Mouse (Mus musculus): ENCODE data around the gene Shisa8. TPM values are rescaled to one million over a fixed set of nuclear protein-coding genes. Genes with fewer than 3 reads are reported as not detected.

The Shisa8 gene
- polyA plus RNA-seq, 1 experiment from 2014 or later = 0.30 TPM

DNA sequence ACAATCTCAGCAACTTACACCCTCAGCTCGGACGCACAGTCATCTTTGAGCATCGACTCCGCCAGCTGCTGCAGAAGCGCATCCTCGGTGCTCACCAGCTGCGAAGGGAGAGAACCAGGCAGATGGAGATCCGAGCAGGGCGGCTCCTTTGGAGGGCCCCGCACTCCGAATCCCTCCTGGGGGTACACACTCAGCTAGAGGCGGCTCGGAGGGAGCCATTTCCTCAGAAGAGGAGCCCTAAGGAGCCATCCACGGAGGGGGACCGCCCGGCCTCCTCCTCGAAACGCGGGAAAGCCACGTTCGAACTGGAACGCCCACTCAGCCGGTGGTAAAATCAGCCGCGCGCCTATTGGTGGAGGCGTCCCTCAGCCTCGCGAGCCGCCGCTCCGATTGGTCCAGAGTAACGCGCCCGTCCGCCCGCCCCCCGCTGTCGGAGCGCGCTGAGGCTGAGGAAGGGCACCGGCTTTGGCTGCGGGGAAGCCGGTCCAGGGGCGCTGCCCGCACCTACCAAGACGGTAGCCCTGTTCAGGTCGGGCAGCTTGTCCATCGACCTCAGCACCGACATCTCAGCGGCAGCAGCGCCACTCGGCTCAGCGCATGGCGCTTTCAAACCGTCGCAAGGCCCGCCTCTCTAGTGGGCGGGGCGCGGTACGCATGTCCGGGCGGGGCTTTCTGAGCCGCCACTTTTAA lies 31.6 kb upstream of the Shisa8 start, which contains the start of gene Cenpm:
TSS of gene Cenpm (minus strand) at position 634 of the 690 bp plus-strand sequence.
- H3K9me3 ChIP-seq (ENCODE audit: control insufficient read depth, low read depth, low read length) = no peaks in the 10 kb centered on the region
- 0 out of 2 replicates have a peak, but pooled peaks cover 4% of the 10 kb centered on the region for H3K4me1 ChIP-seq (ENCODE audit: control insufficient read depth, insufficient read depth, low read length)
- peak within 1 kb of the TSS; percentile 57 for H3K9ac ChIP-seq (replicated peaks; ENCODE audit: low read depth, low read length)
- peak within 1 kb of the TSS; percentile 69; the same call in 1 of the 2 replicates for H3K27ac ChIP-seq (ENCODE audit: low read length)
- peak; percentile 95 for ATAC-seq (ENCODE audit: insufficient number of reproducible peaks, insufficient read depth, low FRiP score, low read depth)
- no peaks in the 10 kb centered on the region for H3K27me3 ChIP-seq (ENCODE audit: control insufficient read depth, insufficient read depth, low read length)
- peak within 1 kb of the TSS; percentile 63 for H3K4me3 ChIP-seq (ENCODE audit: low read depth, low read length)
- H3K4me2 ChIP-seq (replicated peaks; ENCODE audit: low read depth, low read length) = peak within 1 kb of the TSS; percentile 90
- under 1% methylated on average over 65 of the region's 65 CpGs for WGBS
- H3K36me3 ChIP-seq (ENCODE audit: control insufficient read depth, insufficient read depth, low read length) = no peaks in the 10 kb centered on the region

DNA sequence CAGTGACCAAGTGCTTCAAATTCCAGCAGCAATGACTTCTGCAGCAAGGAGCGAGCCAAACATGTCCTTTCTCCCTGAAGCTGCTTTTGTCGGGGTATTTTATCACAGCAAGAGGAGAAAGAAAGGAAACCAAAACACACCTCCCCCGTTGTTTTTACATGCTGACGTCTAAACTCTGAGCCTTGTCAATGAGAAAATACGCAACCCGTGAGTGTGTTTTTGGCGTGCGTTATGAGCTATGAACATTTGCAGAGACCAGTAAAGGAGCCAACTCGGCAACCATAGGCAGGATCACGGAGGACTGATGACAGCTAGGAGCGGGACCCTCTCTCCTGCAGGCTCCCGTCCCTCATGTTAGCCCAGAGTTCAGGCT lies 31.1 kb upstream of the Shisa8 start:
- H3K4me2 ChIP-seq (replicated peaks; ENCODE audit: low read depth, low read length) = peak overlapping the region; percentile 90
- no peaks in the 10 kb centered on the region for H3K36me3 ChIP-seq (ENCODE audit: control insufficient read depth, insufficient read depth, low read length)
- WGBS = 3% methylated on average over 12 of the region's 12 CpGs
- H3K9me3 ChIP-seq (ENCODE audit: control insufficient read depth, low read depth, low read length) = no peaks in the 10 kb centered on the region
- peak overlapping the region; percentile 57 for H3K9ac ChIP-seq (replicated peaks; ENCODE audit: low read depth, low read length)
- H3K27ac ChIP-seq (ENCODE audit: low read length) = peak overlapping the region; percentile 34; the same call in 1 of the 2 replicates
- ATAC-seq (ENCODE audit: insufficient number of reproducible peaks, insufficient read depth, low FRiP score, low read depth) = no peak
- peak overlapping the region; percentile 63 for H3K4me3 ChIP-seq (ENCODE audit: low read depth, low read length)
- no peaks in the 10 kb centered on the region for H3K27me3 ChIP-seq (ENCODE audit: control insufficient read depth, insufficient read depth, low read length)
- H3K4me1 ChIP-seq (ENCODE audit: control insufficient read depth, insufficient read depth, low read length) = 0 out of 2 replicates have a peak, but pooled peaks cover 4% of the 10 kb centered on the region

DNA sequence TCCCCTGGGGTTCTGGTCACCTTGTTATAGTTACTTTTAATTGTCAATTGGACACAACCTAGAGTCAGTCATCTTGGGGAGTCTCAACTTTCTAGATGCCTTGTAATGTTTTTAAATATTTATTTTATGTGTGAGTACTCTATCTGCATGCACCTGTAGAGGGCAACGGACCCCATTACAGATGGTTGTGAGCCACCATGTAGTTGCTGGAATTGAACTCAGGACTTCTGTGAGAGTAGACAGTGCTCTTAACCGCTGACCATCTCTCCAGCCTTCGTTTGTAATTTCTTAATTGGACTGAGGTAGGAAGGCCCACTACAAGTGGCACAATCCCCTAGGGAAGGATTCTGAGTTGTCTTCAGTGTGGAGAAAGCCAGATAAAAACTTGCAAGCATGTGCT lies 30.7 kb upstream of the Shisa8 start:
- 0 out of 2 replicates have a peak, but pooled peaks cover 4% of the 10 kb centered on the region for H3K4me1 ChIP-seq (ENCODE audit: control insufficient read depth, insufficient read depth, low read length)
- peak overlapping the region; percentile 63 for H3K4me3 ChIP-seq (ENCODE audit: low read depth, low read length)
- 78% methylated on average over 3 of the region's 3 CpGs for WGBS
- 0 out of 2 replicates have a peak overlapping the region, but pooled peaks have one; percentile 57 for H3K9ac ChIP-seq (replicated peaks; ENCODE audit: low read depth, low read length)
- H3K27me3 ChIP-seq (ENCODE audit: control insufficient read depth, insufficient read depth, low read length) = no peaks in the 10 kb centered on the region
- H3K36me3 ChIP-seq (ENCODE audit: control insufficient read depth, insufficient read depth, low read length) = no peaks in the 10 kb centered on the region
- ATAC-seq (ENCODE audit: insufficient number of reproducible peaks, insufficient read depth, low FRiP score, low read depth) = no peak
- no peak overlapping the region for H3K27ac ChIP-seq (ENCODE audit: low read length)
- peak overlapping the region; percentile 90 for H3K4me2 ChIP-seq (replicated peaks; ENCODE audit: low read depth, low read length)
- no peaks in the 10 kb centered on the region for H3K9me3 ChIP-seq (ENCODE audit: control insufficient read depth, low read depth, low read length)

DNA sequence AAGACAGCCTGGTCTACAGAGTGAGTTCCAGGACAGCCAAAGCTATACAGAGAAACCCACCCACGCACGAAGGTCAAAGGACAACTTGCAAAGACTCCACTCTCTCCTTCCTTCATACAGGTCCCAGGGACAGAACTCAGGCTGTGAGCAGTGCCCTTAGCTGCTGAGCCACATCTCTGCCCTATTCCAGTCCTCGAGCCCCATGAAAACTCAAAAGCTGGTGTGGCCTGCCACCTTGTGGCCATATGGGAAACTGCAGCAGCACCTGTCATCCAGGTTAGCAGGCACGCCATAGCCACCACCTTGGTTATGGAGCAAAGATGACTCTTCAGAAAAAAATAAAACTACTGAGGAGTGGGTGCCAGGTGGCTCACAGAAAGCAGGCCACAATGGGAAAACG lies 23.9 kb upstream of the Shisa8 start:
- H3K36me3 ChIP-seq (ENCODE audit: control insufficient read depth, insufficient read depth, low read length) = no peaks in the 10 kb centered on the region
- 18% methylated on average over 5 of the region's 5 CpGs for WGBS
- ATAC-seq (ENCODE audit: insufficient number of reproducible peaks, insufficient read depth, low FRiP score, low read depth) = peak; percentile 40; the same call in 1 of the 2 replicates

DNA sequence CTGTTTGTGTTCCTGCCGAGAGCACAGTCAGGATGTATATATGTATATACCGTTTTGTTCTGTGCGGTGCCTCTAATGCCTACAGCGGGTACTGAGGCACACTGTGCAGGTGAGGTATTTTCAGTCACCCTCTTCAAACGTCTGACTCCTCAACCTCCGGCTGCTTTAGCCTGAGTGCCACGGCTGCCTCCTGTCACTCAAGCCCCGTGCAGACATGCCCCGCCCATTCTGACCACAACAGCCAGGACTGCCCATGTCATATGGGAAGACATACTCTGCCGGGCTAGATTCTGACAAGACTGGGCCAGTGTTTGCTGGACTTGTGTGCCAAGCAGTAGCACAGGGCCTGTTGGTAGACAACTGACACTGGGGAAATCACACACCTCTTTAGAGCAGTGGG lies 23.0 kb upstream of the Shisa8 start:
- Histone ChIP-seq H3K27me3 (ENCODE audit: control insufficient read depth, insufficient read depth, low read length) (no peaks in the 10 kb centered on the region), H3K9me3 (ENCODE audit: control insufficient read depth, low read depth, low read length) (no peaks in the 10 kb centered on the region), H3K4me2 (replicated peaks; ENCODE audit: low read depth, low read length) (no peak overlapping the region), H3K4me3 (ENCODE audit: low read depth, low read length) (no peak overlapping the region), H3K4me1 (ENCODE audit: control insufficient read depth, insufficient read depth, low read length) (no peaks in the 10 kb centered on the region), H3K9ac (replicated peaks; ENCODE audit: low read depth, low read length) (no peak overlapping the region), H3K27ac (ENCODE audit: low read length) (no peak overlapping the region), H3K36me3 (ENCODE audit: control insufficient read depth, insufficient read depth, low read length) (no peaks in the 10 kb centered on the region)
- WGBS = 62% methylated on average over 10 of the region's 10 CpGs
- 0 out of 2 replicates have a peak, but pooled peaks have one; percentile 35 for ATAC-seq (ENCODE audit: insufficient number of reproducible peaks, insufficient read depth, low FRiP score, low read depth)

More for the DNA sequence above, 23.9 kb upstream of the Shisa8 start:
- H3K4me2 ChIP-seq (replicated peaks; ENCODE audit: low read depth, low read length) = no peak overlapping the region
- H3K9ac ChIP-seq (replicated peaks; ENCODE audit: low read depth, low read length) = no peak overlapping the region
- H3K4me3 ChIP-seq (ENCODE audit: low read depth, low read length) = no peak overlapping the region
- no peaks in the 10 kb centered on the region for H3K27me3 ChIP-seq (ENCODE audit: control insufficient read depth, insufficient read depth, low read length)
- H3K27ac ChIP-seq (ENCODE audit: low read length) = no peak overlapping the region
- no peaks in the 10 kb centered on the region for H3K9me3 ChIP-seq (ENCODE audit: control insufficient read depth, low read depth, low read length)
- H3K4me1 ChIP-seq (ENCODE audit: control insufficient read depth, insufficient read depth, low read length) = no peaks in the 10 kb centered on the region

DNA sequence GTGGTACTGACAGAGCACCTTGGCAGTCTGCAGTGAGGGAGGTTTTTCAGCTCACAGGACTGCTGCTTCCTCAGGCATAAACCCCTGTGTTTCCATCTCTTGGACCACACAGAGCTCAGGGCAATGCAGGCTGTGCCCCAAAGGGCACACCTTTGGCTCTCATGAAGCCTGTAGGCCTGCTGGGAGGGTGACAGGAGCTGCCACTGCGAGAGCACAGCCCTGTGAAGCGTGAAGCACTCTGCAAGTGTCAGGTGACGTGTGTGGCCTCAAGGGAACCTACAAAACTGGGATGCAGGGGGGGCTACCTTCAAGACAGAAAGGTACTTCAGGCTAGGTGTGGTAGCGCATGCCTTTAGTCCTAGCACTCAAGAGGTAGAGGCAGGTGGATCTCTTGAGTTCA lies 20.0 kb upstream of the Shisa8 start:
- no peaks in the 10 kb centered on the region for H3K36me3 ChIP-seq (ENCODE audit: control insufficient read depth, insufficient read depth, low read length)
- H3K27me3 ChIP-seq (ENCODE audit: control insufficient read depth, insufficient read depth, low read length) = no peaks in the 10 kb centered on the region
- H3K9me3 ChIP-seq (ENCODE audit: control insufficient read depth, low read depth, low read length) = no peaks in the 10 kb centered on the region
- no peak overlapping the region for H3K4me2 ChIP-seq (replicated peaks; ENCODE audit: low read depth, low read length)
- no peak for ATAC-seq (ENCODE audit: insufficient number of reproducible peaks, insufficient read depth, low FRiP score, low read depth)
- WGBS = 72% methylated on average over 4 of the region's 4 CpGs
- H3K27ac ChIP-seq (ENCODE audit: low read length) = no peak overlapping the region
- no peak overlapping the region for H3K4me3 ChIP-seq (ENCODE audit: low read depth, low read length)
- H3K9ac ChIP-seq (replicated peaks; ENCODE audit: low read depth, low read length) = no peak overlapping the region
- no peaks in the 10 kb centered on the region for H3K4me1 ChIP-seq (ENCODE audit: control insufficient read depth, insufficient read depth, low read length)

DNA sequence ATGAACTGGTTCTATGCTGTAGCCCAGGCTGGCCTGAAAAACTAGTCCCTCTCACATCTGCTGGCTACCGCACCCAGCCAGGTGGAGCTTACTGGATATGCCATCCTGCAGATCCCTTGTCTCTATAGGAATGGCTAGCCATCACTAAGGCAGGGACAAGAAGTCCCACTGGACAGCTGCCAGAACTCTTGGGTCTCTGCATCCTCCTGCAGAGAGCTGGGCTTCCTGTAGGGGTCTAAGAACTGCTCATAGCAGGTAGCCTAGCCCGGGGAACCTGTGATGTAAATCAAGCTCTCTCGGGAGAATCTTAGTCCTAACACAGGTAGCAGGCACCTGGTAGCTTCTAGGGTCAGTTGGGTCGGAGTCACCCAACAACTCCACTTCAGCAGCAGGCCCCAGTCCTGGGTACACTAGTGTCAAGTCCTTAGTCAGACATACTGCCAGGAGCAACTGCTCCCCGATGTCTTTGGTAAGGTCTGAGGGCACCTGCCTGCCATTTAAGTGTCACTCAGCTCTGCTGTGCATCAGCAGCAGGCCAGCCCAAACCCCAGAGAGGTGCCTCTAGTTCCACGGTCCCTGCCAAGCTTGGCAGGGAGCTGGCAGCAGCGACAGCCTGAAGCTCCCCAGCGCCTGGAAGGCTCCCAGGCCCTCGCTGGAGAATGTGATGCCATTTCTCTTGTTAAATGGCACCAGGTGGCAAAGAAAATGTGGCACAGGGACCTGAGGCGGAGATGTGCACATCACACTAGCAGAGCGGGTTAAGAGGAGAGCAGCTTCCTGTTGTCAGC lies 19.2 kb upstream of the Shisa8 start:
- 69% methylated on average over 11 of the region's 11 CpGs for WGBS
- H3K36me3 ChIP-seq (ENCODE audit: control insufficient read depth, insufficient read depth, low read length) = no peaks in the 10 kb centered on the region
- H3K9ac ChIP-seq (replicated peaks; ENCODE audit: low read depth, low read length) = no peak overlapping the region
- no peaks in the 10 kb centered on the region for H3K9me3 ChIP-seq (ENCODE audit: control insufficient read depth, low read depth, low read length)
- H3K27me3 ChIP-seq (ENCODE audit: control insufficient read depth, insufficient read depth, low read length) = no peaks in the 10 kb centered on the region
- ATAC-seq (ENCODE audit: insufficient number of reproducible peaks, insufficient read depth, low FRiP score, low read depth) = no peak
- H3K27ac ChIP-seq (ENCODE audit: low read length) = no peak overlapping the region
- no peak overlapping the region for H3K4me3 ChIP-seq (ENCODE audit: low read depth, low read length)
- no peaks in the 10 kb centered on the region for H3K4me1 ChIP-seq (ENCODE audit: control insufficient read depth, insufficient read depth, low read length)
- no peak overlapping the region for H3K4me2 ChIP-seq (replicated peaks; ENCODE audit: low read depth, low read length)

DNA sequence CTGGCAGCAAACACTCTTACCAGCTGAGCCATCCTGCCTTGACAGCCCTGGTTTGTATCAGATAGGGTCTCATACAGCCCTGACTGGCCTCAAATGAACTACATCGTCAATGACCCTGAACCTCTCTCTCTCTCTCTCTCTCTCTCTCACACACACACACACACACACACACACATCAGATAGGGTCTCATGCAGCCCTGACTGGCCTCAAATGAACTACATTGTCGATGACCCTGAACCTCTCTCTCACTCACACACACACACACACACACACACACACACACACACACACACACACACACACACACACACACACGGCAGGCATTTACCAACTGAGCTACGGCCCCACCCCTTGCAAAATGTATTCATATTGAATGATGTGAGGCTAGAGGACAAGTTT lies 18.5 kb upstream of the Shisa8 start:
- Histone ChIP-seq H3K4me1 (ENCODE audit: control insufficient read depth, insufficient read depth, low read length) (no peaks in the 10 kb centered on the region), H3K27ac (ENCODE audit: low read length) (no peak overlapping the region), H3K4me2 (replicated peaks; ENCODE audit: low read depth, low read length) (no peak overlapping the region), H3K27me3 (ENCODE audit: control insufficient read depth, insufficient read depth, low read length) (no peaks in the 10 kb centered on the region), H3K9me3 (ENCODE audit: control insufficient read depth, low read depth, low read length) (no peaks in the 10 kb centered on the region), H3K9ac (replicated peaks; ENCODE audit: low read depth, low read length) (no peak overlapping the region), H3K36me3 (ENCODE audit: control insufficient read depth, insufficient read depth, low read length) (no peaks in the 10 kb centered on the region), H3K4me3 (ENCODE audit: low read depth, low read length) (no peak overlapping the region)
- no peak for ATAC-seq (ENCODE audit: insufficient number of reproducible peaks, insufficient read depth, low FRiP score, low read depth)
- 69% methylated on average over 4 of the region's 4 CpGs for WGBS

All from stomach, embryonic 14.5 days (tissue).